Mouse (Mus musculus): ENCODE measurements around the gene Rbm42.

- TF ChIP-seq POLR2A (IDR thresholded peaks at IDR 0.05; ENCODE audit: insufficient read depth, low read depth, low read length) (no peak), CTCF (IDR thresholded peaks at IDR 0.05) (no peak), EP300 (IDR thresholded peaks at IDR 0.05; ENCODE audit: insufficient read depth, low read depth, low read length) (no peak)
Observed at GRCm38 (mm10) chr7:30626647-30627046, 23.5 kb downstream of the Rbm42 start.
